Mouse (Mus musculus): ENCODE data around the gene Twf2. TPM values are rescaled to one million over a fixed set of nuclear protein-coding genes. Genes with fewer than 3 reads are reported as not detected.
A peak's percentile ranks its signal among the peaks of the same experiment; 100 is the strongest.

The Twf2 gene
- polyA plus RNA-seq, 2 experiments = 14.9 to 18.7 TPM

GRCm38 (mm10) chr9:106226151-106226682, 23.3 kb downstream of the Twf2 start:
- DNase-seq (ENCODE audit: low read depth in 3 of 3, low spot score in 3 of 3) (no peak), ATAC-seq (ENCODE audit: insufficient read depth) (0 out of 2 replicates have a peak, but pooled peaks have one; percentile 17)
- Histone ChIP-seq H3K9ac (replicated peaks) (no peak overlapping the region), H3K4me1 (replicated peaks; ENCODE audit: control insufficient read depth in 2 of 2, insufficient read depth in 2 of 2, low read length in 1 of 2) (peaks cover 0 to 9% of the 10 kb centered on the region in 2 experiments; a peak in 2 of 4 replicates), H3K27me3 (ENCODE audit: control insufficient read depth, insufficient read depth, low read length) (peaks cover 20% of the 10 kb centered on the region), H3K9me3 (ENCODE audit: control insufficient read depth, low read length) (no peaks in the 10 kb centered on the region), H3K4me2 (ENCODE audit: low read depth) (peak overlapping the region; percentile 46), H3K4me3 (ENCODE audit: insufficient read depth in 1 of 2, low read depth in 2 of 2, low read length in 2 of 2) (0 out of 4 replicates have a peak overlapping the region, but pooled peaks of 1 of the 2 experiments have one; percentile 12), H3K27ac (no peak overlapping the region), H3K36me3 (replicated peaks; ENCODE audit: control insufficient read depth, insufficient read depth, low read depth) (no peaks in the 10 kb centered on the region)
- 7% methylated on average over 34 of the region's 34 CpGs for WGBS (ENCODE audit: insufficient replicate concordance)
- TF ChIP-seq CTCF (IDR thresholded peaks at IDR 0.05; ENCODE audit: low read depth) = peak; percentile 17; the same call in 1 of the 2 replicates
- no peak for TF ChIP-seq EP300 (IDR thresholded peaks at IDR 0.05; ENCODE audit: low read depth)

- DNase-seq (ENCODE audit: low read depth in 3 of 3, low spot score in 3 of 3) = no peak
- Histone ChIP-seq H3K4me3 (ENCODE audit: insufficient read depth in 1 of 2, low read depth in 2 of 2, low read length in 2 of 2) (no peak overlapping the region), H3K9ac (replicated peaks) (no peak overlapping the region), H3K36me3 (replicated peaks; ENCODE audit: control insufficient read depth, insufficient read depth, low read depth) (no peaks in the 10 kb centered on the region), H3K27ac (no peak overlapping the region), H3K4me2 (ENCODE audit: low read depth) (no peak overlapping the region), H3K4me1 (replicated peaks; ENCODE audit: control insufficient read depth in 2 of 2, insufficient read depth in 2 of 2, low read length in 1 of 2) (peaks cover 0 to 9% of the 10 kb centered on the region in 2 experiments; a peak in 2 of 4 replicates), H3K27me3 (ENCODE audit: control insufficient read depth, insufficient read depth, low read length) (peaks cover 20% of the 10 kb centered on the region), H3K9me3 (ENCODE audit: control insufficient read depth, low read length) (no peaks in the 10 kb centered on the region)
- WGBS (ENCODE audit: insufficient replicate concordance) = 41% methylated on average over 8 of the region's 8 CpGs
- no peak for ATAC-seq (ENCODE audit: insufficient read depth)
- TF ChIP-seq CTCF (IDR thresholded peaks at IDR 0.05; ENCODE audit: low read depth) (no peak), EP300 (IDR thresholded peaks at IDR 0.05; ENCODE audit: low read depth) (peak; percentile 38)
Observed at GRCm38 (mm10) chr9:106227790-106228429, 25.0 kb downstream of the Twf2 start.

GRCm38 (mm10) chr9:106230051-106230733, 27.3 kb downstream of the Twf2 start:
- ATAC-seq (ENCODE audit: insufficient read depth) = peak; percentile 35; the same call in 1 of the 2 replicates

GRCm38 (mm10) chr9:106230734-106231106, 27.8 kb downstream of the Twf2 start:
- no peak overlapping the region for H3K9ac ChIP-seq (replicated peaks)
- 16% methylated on average over 3 of the region's 3 CpGs for WGBS (ENCODE audit: insufficient replicate concordance)
- DNase-seq (ENCODE audit: low read depth in 3 of 3, low spot score in 3 of 3) (no peak), ATAC-seq (ENCODE audit: insufficient read depth) (no peak)
- no peak overlapping the region for H3K27ac ChIP-seq
- peaks cover 9% of the 10 kb centered on the region for H3K27me3 ChIP-seq (ENCODE audit: control insufficient read depth, insufficient read depth, low read length)
- H3K36me3 ChIP-seq (replicated peaks; ENCODE audit: control insufficient read depth, insufficient read depth, low read depth) = no peaks in the 10 kb centered on the region; the same call in 1 of the 2 replicates
- peaks cover 0 to 9% of the 10 kb centered on the region in 2 experiments; a peak in 2 of 4 replicates for H3K4me1 ChIP-seq (replicated peaks; ENCODE audit: control insufficient read depth in 2 of 2, insufficient read depth in 2 of 2, low read length in 1 of 2)
- H3K4me2 ChIP-seq (ENCODE audit: low read depth) = no peak overlapping the region
- TF ChIP-seq CTCF (IDR thresholded peaks at IDR 0.05; ENCODE audit: low read depth) = 0 out of 2 replicates have a peak, but pooled peaks have one; percentile 2
- no peak for TF ChIP-seq EP300 (IDR thresholded peaks at IDR 0.05; ENCODE audit: low read depth)
- no peak overlapping the region for H3K4me3 ChIP-seq (ENCODE audit: insufficient read depth in 1 of 2, low read depth in 2 of 2, low read length in 2 of 2)
- no peaks in the 10 kb centered on the region for H3K9me3 ChIP-seq (ENCODE audit: control insufficient read depth, low read length)

More at GRCm38 (mm10) chr9:106230051-106230733, 27.3 kb downstream of the Twf2 start:
- no peak overlapping the region for H3K4me2 ChIP-seq (ENCODE audit: low read depth)
- TF ChIP-seq EP300 (IDR thresholded peaks at IDR 0.05; ENCODE audit: low read depth) (no peak), CTCF (IDR thresholded peaks at IDR 0.05; ENCODE audit: low read depth) (peak; percentile 10; the same call in 1 of the 2 replicates)
- DNase-seq (ENCODE audit: low read depth in 3 of 3, low spot score in 3 of 3) = no peak
- WGBS (ENCODE audit: insufficient replicate concordance) = 45% methylated on average over 9 of the region's 9 CpGs
- H3K9ac ChIP-seq (replicated peaks) = no peak overlapping the region
- no peaks in the 10 kb centered on the region for H3K9me3 ChIP-seq (ENCODE audit: control insufficient read depth, low read length)
- peaks cover 14% of the 10 kb centered on the region for H3K27me3 ChIP-seq (ENCODE audit: control insufficient read depth, insufficient read depth, low read length)
- H3K4me3 ChIP-seq (ENCODE audit: insufficient read depth in 1 of 2, low read depth in 2 of 2, low read length in 2 of 2) = no peak overlapping the region
- H3K36me3 ChIP-seq (replicated peaks; ENCODE audit: control insufficient read depth, insufficient read depth, low read depth) = no peaks in the 10 kb centered on the region; the same call in 1 of the 2 replicates
- no peak overlapping the region for H3K27ac ChIP-seq
- peaks cover 0 to 9% of the 10 kb centered on the region in 2 experiments; a peak in 2 of 4 replicates for H3K4me1 ChIP-seq (replicated peaks; ENCODE audit: control insufficient read depth in 2 of 2, insufficient read depth in 2 of 2, low read length in 1 of 2)

- WGBS (ENCODE audit: insufficient replicate concordance) = 48% methylated on average over 7 of the region's 7 CpGs
- Histone ChIP-seq H3K27ac (no peak overlapping the region), H3K4me3 (ENCODE audit: insufficient read depth in 1 of 2, low read depth in 2 of 2, low read length in 2 of 2) (no peak overlapping the region), H3K36me3 (replicated peaks; ENCODE audit: control insufficient read depth, insufficient read depth, low read depth) (no peaks in the 10 kb centered on the region; the same call in 1 of the 2 replicates), H3K4me2 (ENCODE audit: low read depth) (no peak overlapping the region), H3K27me3 (ENCODE audit: control insufficient read depth, insufficient read depth, low read length) (peaks cover 4% of the 10 kb centered on the region), H3K4me1 (replicated peaks; ENCODE audit: control insufficient read depth in 2 of 2, insufficient read depth in 2 of 2, low read length in 1 of 2) (peaks cover 0 to 9% of the 10 kb centered on the region in 2 experiments; a peak in 2 of 4 replicates), H3K9me3 (ENCODE audit: control insufficient read depth, low read length) (no peaks in the 10 kb centered on the region), H3K9ac (replicated peaks) (no peak overlapping the region)
- no peak for ATAC-seq (ENCODE audit: insufficient read depth)
- DNase-seq (ENCODE audit: low read depth in 3 of 3, low spot score in 3 of 3) = no peak
- TF ChIP-seq CTCF (IDR thresholded peaks at IDR 0.05; ENCODE audit: low read depth) = no peak
- no peak for TF ChIP-seq EP300 (IDR thresholded peaks at IDR 0.05; ENCODE audit: low read depth)
Observed at GRCm38 (mm10) chr9:106231220-106231619, 28.3 kb downstream of the Twf2 start.
